Mouse (Mus musculus): ENCODE results near the gene Baiap2. TPM values are rescaled to one million over a fixed set of nuclear protein-coding genes. Genes with fewer than 3 reads are reported as not detected.

The Baiap2 gene
- polyA plus RNA-seq, 1 experiment from 2014 or later = 22.3 TPM

GRCm38 (mm10) chr11:119939073-119939710, 3.4 kb upstream of the Baiap2 start:
- H3K27ac ChIP-seq = peak overlapping the region; percentile 87
- 49% methylated on average over 8 of the region's 8 CpGs for WGBS
- ATAC-seq (replicated peaks; ENCODE audit: low FRiP score) = no peak
- no peaks in the 10 kb centered on the region for H3K9me3 ChIP-seq (replicated peaks)
- H3K9ac ChIP-seq = no peak overlapping the region
- H3K4me3 ChIP-seq (replicated peaks) = no peak overlapping the region; the same call in 1 of the 2 replicates
- peak overlapping the region; percentile 35 for H3K4me2 ChIP-seq
- H3K4me1 ChIP-seq = peaks cover 79% of the 10 kb centered on the region
- H3K27me3 ChIP-seq = no peaks in the 10 kb centered on the region
- H3K36me3 ChIP-seq = no peaks in the 10 kb centered on the region

- Histone ChIP-seq H3K4me1 (peaks cover 84% of the 10 kb centered on the region), H3K9me3 (replicated peaks) (no peaks in the 10 kb centered on the region), H3K4me3 (replicated peaks) (no peak overlapping the region), H3K27ac (peak overlapping the region; percentile 87), H3K4me2 (peak overlapping the region; percentile 35), H3K9ac (no peak overlapping the region), H3K36me3 (no peaks in the 10 kb centered on the region), H3K27me3 (no peaks in the 10 kb centered on the region)
- ATAC-seq (replicated peaks; ENCODE audit: low FRiP score) = no peak
- WGBS = 51% methylated on average over 4 of the region's 4 CpGs
Measured at GRCm38 (mm10) chr11:119939711-119940106, 2.9 kb upstream of the Baiap2 start.

- no peak overlapping the region for H3K9ac ChIP-seq
- no peaks in the 10 kb centered on the region for H3K36me3 ChIP-seq
- peak overlapping the region; percentile 13 for H3K4me2 ChIP-seq
- no peak for ATAC-seq (replicated peaks; ENCODE audit: low FRiP score)
- no peaks in the 10 kb centered on the region for H3K27me3 ChIP-seq
- no peak overlapping the region for H3K4me3 ChIP-seq (replicated peaks)
- H3K9me3 ChIP-seq (replicated peaks) = no peaks in the 10 kb centered on the region
- 31% methylated on average over 11 of the region's 11 CpGs for WGBS
- H3K27ac ChIP-seq = peak overlapping the region; percentile 87
- peaks cover 88% of the 10 kb centered on the region for H3K4me1 ChIP-seq
Measured at GRCm38 (mm10) chr11:119940142-119940541, 2.4 kb upstream of the Baiap2 start.

- Histone ChIP-seq H3K4me1 (peaks cover 83% of the 10 kb centered on the region), H3K27me3 (no peaks in the 10 kb centered on the region), H3K27ac (peak overlapping the region; percentile 94), H3K9me3 (replicated peaks) (no peaks in the 10 kb centered on the region), H3K9ac (peak overlapping the region; percentile 56), H3K4me3 (replicated peaks) (peak overlapping the region; percentile 82), H3K4me2 (peak overlapping the region; percentile 84), H3K36me3 (no peaks in the 10 kb centered on the region)
- 8% methylated on average over 8 of the region's 8 CpGs for WGBS
- ATAC-seq (replicated peaks; ENCODE audit: low FRiP score) = no peak
Measured at GRCm38 (mm10) chr11:119941794-119942193, 769 bp upstream of the Baiap2 start.

GRCm38 (mm10) chr11:119942201-119942726, 299 bp upstream of the Baiap2 start:
- Histone ChIP-seq H3K27me3 (no peaks in the 10 kb centered on the region), H3K4me3 (replicated peaks) (peak overlapping the region; percentile 82), H3K36me3 (no peaks in the 10 kb centered on the region), H3K4me1 (peaks cover 78% of the 10 kb centered on the region), H3K27ac (peak overlapping the region; percentile 94), H3K9ac (peak overlapping the region; percentile 56), H3K4me2 (peak overlapping the region; percentile 84), H3K9me3 (replicated peaks) (no peaks in the 10 kb centered on the region)
- under 1% methylated on average over 43 of the region's 43 CpGs for WGBS
- peak; percentile 62 for ATAC-seq (replicated peaks; ENCODE audit: low FRiP score)

- Histone ChIP-seq H3K36me3 (no peaks in the 10 kb centered on the region), H3K27me3 (no peaks in the 10 kb centered on the region), H3K27ac (peak overlapping the region; percentile 75), H3K4me3 (replicated peaks) (peak overlapping the region; percentile 82), H3K9ac (peak overlapping the region; percentile 69), H3K4me1 (peaks cover 77% of the 10 kb centered on the region), H3K9me3 (replicated peaks) (no peaks in the 10 kb centered on the region), H3K4me2 (peak overlapping the region; percentile 86)
- ATAC-seq (replicated peaks; ENCODE audit: low FRiP score) = peak; percentile 35
- 2% methylated on average over 32 of the region's 32 CpGs for WGBS
Measured at GRCm38 (mm10) chr11:119943428-119943988, 945 bp downstream of the Baiap2 start.

GRCm38 (mm10) chr11:119945343-119945742, 2.8 kb downstream of the Baiap2 start:
- 73% methylated on average over 7 of the region's 7 CpGs for WGBS
- H3K4me1 ChIP-seq = peaks cover 59% of the 10 kb centered on the region
- no peaks in the 10 kb centered on the region for H3K27me3 ChIP-seq
- ATAC-seq (replicated peaks; ENCODE audit: low FRiP score) = no peak
- no peaks in the 10 kb centered on the region for H3K36me3 ChIP-seq
- H3K9ac ChIP-seq = no peak overlapping the region
- 0 out of 2 replicates have a peak overlapping the region, but pooled peaks have one; percentile 27 for H3K27ac ChIP-seq
- H3K4me3 ChIP-seq (replicated peaks) = no peak overlapping the region
- 0 out of 2 replicates have a peak overlapping the region, but pooled peaks have one; percentile 86 for H3K4me2 ChIP-seq
- H3K9me3 ChIP-seq (replicated peaks) = no peaks in the 10 kb centered on the region

GRCm38 (mm10) chr11:119947426-119947825, 4.9 kb downstream of the Baiap2 start:
- H3K9me3 ChIP-seq (replicated peaks) = no peaks in the 10 kb centered on the region
- H3K4me1 ChIP-seq = peaks cover 53% of the 10 kb centered on the region
- H3K4me3 ChIP-seq (replicated peaks) = no peak overlapping the region
- no peak for ATAC-seq (replicated peaks; ENCODE audit: low FRiP score)
- no peak overlapping the region for H3K9ac ChIP-seq
- no peak overlapping the region for H3K27ac ChIP-seq
- H3K36me3 ChIP-seq = no peaks in the 10 kb centered on the region
- 100% methylated on average over 1 of the region's 1 CpGs for WGBS
- no peaks in the 10 kb centered on the region for H3K27me3 ChIP-seq
- no peak overlapping the region for H3K4me2 ChIP-seq

- no peaks in the 10 kb centered on the region for H3K36me3 ChIP-seq
Measured at GRCm38 (mm10) chr11:119947897-119948296, 5.3 kb downstream of the Baiap2 start.

GRCm38 (mm10) chr11:119948305-119948704, 5.7 kb downstream of the Baiap2 start:
- WGBS = 69% methylated on average over 4 of the region's 4 CpGs
- ATAC-seq (replicated peaks; ENCODE audit: low FRiP score) = no peak

More at GRCm38 (mm10) chr11:119947897-119948296, 5.3 kb downstream of the Baiap2 start:
- WGBS = 38% methylated on average over 2 of the region's 2 CpGs
- no peak for ATAC-seq (replicated peaks; ENCODE audit: low FRiP score)
- Histone ChIP-seq H3K4me3 (replicated peaks) (no peak overlapping the region), H3K27me3 (no peaks in the 10 kb centered on the region), H3K9me3 (replicated peaks) (no peaks in the 10 kb centered on the region), H3K4me1 (peaks cover 58% of the 10 kb centered on the region), H3K27ac (no peak overlapping the region), H3K9ac (no peak overlapping the region), H3K4me2 (no peak overlapping the region)

GRCm38 (mm10) chr11:119948803-119949202, 6.2 kb downstream of the Baiap2 start:
- Histone ChIP-seq H3K27ac (no peak overlapping the region), H3K4me1 (peaks cover 60% of the 10 kb centered on the region), H3K36me3 (no peaks in the 10 kb centered on the region), H3K4me2 (no peak overlapping the region), H3K9ac (no peak overlapping the region), H3K27me3 (no peaks in the 10 kb centered on the region), H3K4me3 (replicated peaks) (no peak overlapping the region), H3K9me3 (replicated peaks) (no peaks in the 10 kb centered on the region)
- 93% methylated on average over 2 of the region's 2 CpGs for WGBS
- ATAC-seq (replicated peaks; ENCODE audit: low FRiP score) = no peak

More at GRCm38 (mm10) chr11:119948305-119948704, 5.7 kb downstream of the Baiap2 start:
- no peak overlapping the region for H3K4me3 ChIP-seq (replicated peaks)
- no peak overlapping the region for H3K9ac ChIP-seq
- no peak overlapping the region for H3K4me2 ChIP-seq
- no peaks in the 10 kb centered on the region for H3K9me3 ChIP-seq (replicated peaks)
- H3K27me3 ChIP-seq = no peaks in the 10 kb centered on the region
- H3K27ac ChIP-seq = no peak overlapping the region
- peaks cover 60% of the 10 kb centered on the region for H3K4me1 ChIP-seq
- no peaks in the 10 kb centered on the region for H3K36me3 ChIP-seq

- no peaks in the 10 kb centered on the region for H3K9me3 ChIP-seq (replicated peaks)
- no peaks in the 10 kb centered on the region for H3K27me3 ChIP-seq
- WGBS = 97% methylated on average over 3 of the region's 3 CpGs
- no peak overlapping the region for H3K9ac ChIP-seq
- peaks cover 58% of the 10 kb centered on the region for H3K4me1 ChIP-seq
- no peak overlapping the region for H3K27ac ChIP-seq
- no peak overlapping the region for H3K4me3 ChIP-seq (replicated peaks)
- no peak for ATAC-seq (replicated peaks; ENCODE audit: low FRiP score)
- H3K36me3 ChIP-seq = no peaks in the 10 kb centered on the region
- H3K4me2 ChIP-seq = no peak overlapping the region
Measured at GRCm38 (mm10) chr11:119950535-119950934, 8.0 kb downstream of the Baiap2 start.

Measured in kidney, embryonic 15.5 days (tissue).